Mouse (Mus musculus): ENCODE data around the gene Ttc6. TPM values are rescaled to one million over a fixed set of nuclear protein-coding genes. Genes with fewer than 3 reads are reported as not detected.

The Ttc6 gene
- total RNA-seq, 2 experiments from 2014 or later, result 0.05 TPM; not detected in 1

DNA sequence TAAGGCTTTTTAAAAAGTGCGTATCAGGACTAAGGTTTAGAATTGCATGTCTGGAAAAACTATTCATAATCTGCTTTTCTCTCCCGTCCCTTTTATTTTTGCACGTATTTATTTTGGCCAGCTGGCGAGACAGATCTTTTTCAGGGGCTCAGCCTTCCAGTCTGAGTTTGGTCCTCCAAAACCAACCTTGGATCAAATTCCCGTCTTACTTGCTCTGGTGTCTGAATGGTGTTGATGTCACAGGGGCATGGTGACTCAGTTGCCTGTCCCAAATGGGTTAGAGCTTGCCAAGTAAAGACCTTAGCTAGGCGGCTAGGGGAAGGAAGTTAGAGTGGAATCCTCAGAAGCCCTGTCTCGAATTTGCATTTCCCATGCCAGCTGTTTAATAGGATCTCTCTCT, 200.8 kb downstream of the Ttc6 start:
- DNase-seq (ENCODE audit: extremely low spot score in 1 of 2, low spot score in 2 of 2), result no peak
- no peak overlapping the region for H3K27ac ChIP-seq
- intact Hi-C loops (cut with DNase I), result no loop called here
- no peak overlapping the region for H3K4me3 ChIP-seq
- no peak for TF ChIP-seq CTCF (IDR thresholded peaks at IDR 0.05)

DNA sequence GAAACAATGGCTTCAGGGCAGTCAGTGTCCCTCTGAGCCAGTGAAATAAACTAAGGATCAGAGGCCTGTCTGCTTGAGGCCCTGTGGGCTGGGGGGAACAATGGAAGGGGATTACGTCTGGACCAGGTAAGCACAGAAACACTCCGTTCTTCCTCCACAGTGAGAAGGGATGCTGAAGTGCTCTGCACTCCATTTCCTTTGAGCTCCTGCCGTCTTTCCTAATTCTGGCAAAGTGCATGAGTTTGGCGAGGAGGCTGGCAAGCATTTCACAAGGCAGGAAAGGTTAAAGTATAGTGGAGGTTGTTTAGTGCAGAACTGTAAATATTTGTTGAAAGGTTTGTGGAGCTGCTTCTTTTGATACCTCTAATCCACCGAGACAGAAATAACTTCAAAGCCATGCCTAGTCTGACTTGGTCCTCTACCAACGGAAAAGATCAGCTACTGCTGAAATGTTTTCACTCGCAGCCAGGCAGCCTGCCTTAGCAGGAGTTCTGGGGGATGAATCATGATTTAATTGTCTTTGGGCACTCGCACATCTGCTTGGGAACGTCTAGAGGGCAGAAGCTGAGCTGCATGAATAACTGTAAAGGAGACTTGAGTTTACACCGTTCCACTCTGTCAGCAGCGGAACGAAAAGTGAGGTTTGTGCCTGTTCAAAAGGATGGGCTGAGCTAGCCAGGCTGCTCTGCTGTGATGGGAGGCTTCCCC, 212.5 kb downstream of the Ttc6 start:
- DNase-seq (ENCODE audit: extremely low spot score in 1 of 2, low spot score in 2 of 2), result peak; percentile 11
- H3K27ac ChIP-seq, result no peak overlapping the region
- intact Hi-C loops (cut with DNase I), result no loop called here
- no peak overlapping the region for H3K4me3 ChIP-seq
- TF ChIP-seq CTCF (IDR thresholded peaks at IDR 0.05), result no peak; the same call in 1 of the 2 replicates

DNA sequence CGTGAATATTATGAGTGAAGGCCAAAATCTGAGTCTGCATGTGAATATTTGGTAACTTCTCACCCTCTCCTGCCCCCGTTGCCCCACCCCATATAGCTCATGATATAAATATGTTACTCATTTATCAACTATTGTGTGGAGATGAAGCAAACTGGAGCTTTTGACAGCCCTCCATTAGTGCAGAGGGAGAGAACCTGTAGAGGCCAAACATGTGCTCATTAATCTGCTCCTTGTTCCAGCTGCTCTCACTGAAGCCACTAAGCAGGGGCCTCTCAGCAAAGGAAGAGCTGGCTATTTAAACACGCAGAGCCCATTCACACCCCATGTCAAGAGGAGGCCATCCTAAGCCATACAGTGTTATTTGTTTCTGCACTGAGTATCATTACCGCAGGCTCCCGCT, 218.0 kb downstream of the Ttc6 start:
- no peak overlapping the region for H3K27ac ChIP-seq
- TF ChIP-seq CTCF (IDR thresholded peaks at IDR 0.05), result no peak
- no peak overlapping the region for H3K4me3 ChIP-seq
- no peak for DNase-seq (ENCODE audit: extremely low spot score in 1 of 2, low spot score in 2 of 2)
- intact Hi-C loops (cut with DNase I), result no loop called here

DNA sequence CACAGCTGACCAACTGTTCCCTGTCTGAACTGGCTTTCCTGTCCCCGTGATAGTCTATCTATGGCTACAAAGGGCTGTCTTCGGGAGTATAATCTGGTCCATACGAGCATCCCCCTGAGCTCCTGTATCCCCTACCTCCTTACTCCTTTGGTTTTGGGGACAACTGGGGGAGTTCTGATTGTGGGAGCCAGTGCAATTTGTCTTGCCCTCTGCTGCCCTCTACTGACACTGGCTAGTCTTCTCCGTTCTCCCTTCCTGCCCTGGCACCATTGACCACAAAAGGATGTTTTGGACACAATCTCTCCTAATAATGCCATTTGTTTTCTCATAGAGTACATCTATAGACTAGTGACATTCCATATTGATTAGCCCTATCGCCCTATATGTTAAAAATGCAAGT, 223.6 kb downstream of the Ttc6 start:
- intact Hi-C loops (cut with DNase I), result loop anchor here (1.0 to 5.0 kb wide), 2 partner anchors 150 to 506 kb away; no protein-coding TSS in a partner anchor
- peak; percentile 66 for TF ChIP-seq CTCF (IDR thresholded peaks at IDR 0.05)
- no peak overlapping the region for H3K27ac ChIP-seq
- DNase-seq (ENCODE audit: extremely low spot score in 1 of 2, low spot score in 2 of 2), result peak in 1 of 2 experiments; percentile 15
- H3K4me3 ChIP-seq, result no peak overlapping the region

Other genes with a start within 250 kb of the Ttc6 start
- gene Foxa1, start 17.2 kb upstream of the Ttc6 start, total RNA-seq (2021), result not detected